Mouse (Mus musculus): ENCODE data around the gene Rps6ka2.

DNA sequence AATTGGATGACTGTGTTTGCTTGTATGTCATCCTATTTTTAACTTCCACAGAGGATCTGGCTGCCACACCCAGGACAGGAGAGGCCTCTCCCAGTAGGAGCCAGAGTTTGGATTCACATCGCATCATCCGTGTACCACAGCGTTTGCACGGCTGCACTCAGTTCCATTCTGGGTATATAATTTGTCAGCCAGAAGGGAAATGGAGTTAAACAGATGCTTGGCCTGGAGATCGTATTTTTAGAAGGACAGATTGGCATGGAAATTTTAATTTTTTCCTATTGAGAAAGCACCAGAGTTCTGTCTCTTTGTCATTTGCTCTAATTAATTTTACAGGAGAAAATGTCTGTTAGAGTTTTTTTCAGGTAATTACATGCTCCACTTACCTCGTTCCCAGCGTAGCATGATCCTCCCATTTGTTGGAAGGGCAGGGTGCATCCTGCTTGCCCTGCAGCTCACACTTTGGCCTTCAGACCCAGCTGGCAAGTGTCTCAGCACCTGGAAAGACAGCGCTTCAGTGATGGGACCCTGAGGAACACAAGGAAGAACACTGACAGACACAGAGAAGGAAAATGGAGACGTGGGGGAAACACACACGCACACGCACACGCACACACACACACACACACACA is 116.6 kb downstream of the Rps6ka2 start:
- no peak for TF ChIP-seq GATA1 (IDR thresholded peaks at IDR 0.05; ENCODE audit: borderline replicate concordance, low read length)
- no peak for TF ChIP-seq FLI1 (IDR thresholded peaks at IDR 0.05; ENCODE audit: low read length)
